Mouse (Mus musculus) CD4-positive, CD25-positive, alpha-beta regulatory T cell, adult 2 months (primary cell): Measurements from ENCODE around the gene Sdhaf2.

Experiments used
- DNase-seq: peaks from one replicate; pipeline ENCODE4 v3.0.0-alpha.2; 2012; ENCODE audit warnings: low read depth, low spot score

Sdhaf2 gene

GRCm38 (mm10) chr19:10525910-10526309 lies at the start of gene Sdhaf2:
Sdhaf2 (minus strand) TSS chr19:10526142.
- peak; percentile 78 for DNase-seq

DNA sequence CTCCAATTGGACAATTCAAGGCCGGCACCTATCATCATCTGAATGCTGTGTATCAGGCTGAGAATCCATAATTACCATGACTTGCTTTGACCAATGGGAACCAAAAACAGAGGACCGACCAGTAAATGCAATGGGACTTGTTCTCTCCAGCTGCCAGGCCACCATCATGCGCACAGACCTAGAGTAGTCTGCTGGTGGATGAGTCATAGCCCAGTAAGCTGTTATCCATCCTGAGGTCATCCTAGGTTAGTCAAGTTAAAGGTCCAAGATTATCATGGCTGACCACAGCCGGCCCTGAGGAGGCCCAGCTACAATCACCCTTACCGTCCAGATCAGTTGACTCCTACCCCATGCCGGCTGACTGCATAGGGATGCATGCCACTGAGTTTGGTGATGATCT lies 43.7 kb upstream of the Sdhaf2 start:
- DNase-seq, result no peak

DNA sequence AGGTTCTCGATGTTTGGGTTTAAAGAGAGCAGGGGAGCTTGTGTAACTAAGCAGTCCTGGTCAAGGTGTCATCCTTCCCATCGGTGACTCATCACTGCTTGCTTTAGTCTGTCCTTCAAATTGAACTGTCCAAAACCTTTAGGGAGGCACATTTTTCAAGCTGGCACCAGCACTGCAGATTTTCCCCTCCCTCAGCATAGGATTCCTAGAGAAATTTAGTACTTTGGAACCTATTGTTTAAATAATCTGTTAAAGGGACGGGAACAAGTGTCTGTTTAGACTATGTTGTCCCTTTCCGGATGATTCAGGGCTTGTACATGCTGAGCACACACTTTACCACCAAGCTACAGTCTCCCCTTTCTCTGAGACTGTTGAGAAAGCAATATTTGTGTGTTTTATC lies 39.3 kb upstream of the Sdhaf2 start:
- DNase-seq, result no peak

DNA sequence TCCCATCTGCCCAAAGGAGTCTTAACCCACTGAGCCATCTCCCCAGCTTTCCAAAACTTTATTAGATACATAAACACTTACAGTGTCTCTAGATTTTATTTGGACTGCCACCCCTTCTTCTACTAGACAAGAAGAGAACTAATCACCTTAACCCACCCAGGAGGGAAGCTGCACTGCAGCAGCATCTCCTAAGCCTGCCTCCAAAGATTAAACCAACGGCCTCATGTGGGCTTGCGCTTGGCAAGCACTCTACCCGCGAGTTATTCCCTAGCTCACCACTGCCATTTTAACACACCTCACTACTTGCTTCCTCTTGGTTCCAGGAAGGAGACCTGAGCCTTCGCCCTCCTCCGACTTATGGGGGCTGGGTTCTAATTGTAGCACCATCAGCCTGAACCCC lies 38.3 kb upstream of the Sdhaf2 start:
- DNase-seq, result no peak

DNA sequence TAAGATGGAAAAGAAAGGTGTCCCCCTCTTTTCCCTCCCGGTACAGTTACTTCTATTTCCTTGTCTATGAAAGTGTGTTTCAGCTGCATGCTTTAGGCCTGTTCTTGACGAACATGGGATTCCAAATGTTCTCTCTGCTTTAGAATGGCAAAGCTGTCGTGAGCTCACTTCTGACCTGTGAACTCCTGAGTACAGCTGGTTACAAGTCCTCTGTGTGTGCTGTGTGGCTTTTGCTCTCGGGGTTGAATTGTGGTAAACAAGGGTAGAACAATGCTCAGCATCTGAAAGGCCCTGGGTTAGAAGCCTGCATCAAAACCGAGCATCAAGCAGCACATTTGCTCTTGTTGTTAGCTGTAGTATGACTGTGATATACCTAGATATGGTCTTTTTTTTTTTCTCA lies 36.4 kb upstream of the Sdhaf2 start:
- no peak for DNase-seq

DNA sequence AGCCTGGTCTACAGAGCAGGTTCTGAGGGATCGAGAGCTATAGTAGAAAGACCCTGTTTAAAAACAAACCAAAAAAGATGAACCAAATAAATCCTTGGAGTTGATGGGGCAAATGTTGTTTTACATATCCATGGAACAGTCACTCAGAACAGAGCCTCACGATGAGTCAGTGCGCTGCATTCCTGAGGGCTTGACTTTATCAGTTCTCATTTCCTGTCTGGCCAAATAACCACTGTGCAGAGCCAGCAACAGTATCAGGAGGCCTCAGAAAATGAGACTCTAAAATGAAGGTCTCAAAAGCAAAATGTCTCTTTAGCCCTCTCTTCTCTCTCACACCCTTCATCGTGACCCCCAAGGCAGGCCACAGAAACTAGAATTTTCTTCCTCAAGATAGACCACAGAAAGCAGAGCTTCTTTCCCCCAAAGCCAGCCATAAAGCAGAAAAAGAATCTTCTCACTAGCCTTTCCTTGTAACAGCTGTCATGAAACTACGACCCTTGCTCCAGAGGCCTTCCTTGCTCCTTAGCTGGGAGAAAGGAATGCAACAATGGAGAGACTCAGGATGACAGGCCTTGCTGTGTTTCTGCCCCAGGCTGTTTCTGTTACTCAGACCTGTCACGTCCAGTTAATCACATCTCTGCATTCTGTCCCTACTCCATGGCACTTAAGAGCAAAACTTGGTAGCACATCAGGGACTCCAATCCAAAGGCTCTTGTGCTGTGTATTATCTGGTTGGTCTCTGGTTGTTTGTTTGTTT lies 35.8 kb upstream of the Sdhaf2 start:
- no peak for DNase-seq

DNA sequence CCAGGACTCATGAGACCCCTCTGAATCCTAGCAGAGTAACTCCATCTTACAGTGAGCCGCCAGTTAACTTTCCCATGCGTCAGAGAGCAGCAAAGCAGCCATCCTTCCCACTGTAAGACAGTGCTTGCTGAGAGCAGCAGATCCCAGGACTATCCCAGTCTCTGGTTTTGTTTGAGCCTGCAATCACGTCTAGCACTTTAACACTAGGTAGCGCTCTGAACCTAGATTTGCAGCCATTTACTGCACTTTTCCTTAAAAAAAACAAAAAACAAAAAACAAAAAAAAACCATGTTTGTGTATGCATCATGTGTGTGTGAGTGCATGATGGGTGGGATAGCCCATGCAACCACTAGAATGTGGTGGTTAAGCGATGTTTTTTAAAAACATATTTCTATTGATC lies 34.2 kb upstream of the Sdhaf2 start:
- DNase-seq, result no peak

DNA sequence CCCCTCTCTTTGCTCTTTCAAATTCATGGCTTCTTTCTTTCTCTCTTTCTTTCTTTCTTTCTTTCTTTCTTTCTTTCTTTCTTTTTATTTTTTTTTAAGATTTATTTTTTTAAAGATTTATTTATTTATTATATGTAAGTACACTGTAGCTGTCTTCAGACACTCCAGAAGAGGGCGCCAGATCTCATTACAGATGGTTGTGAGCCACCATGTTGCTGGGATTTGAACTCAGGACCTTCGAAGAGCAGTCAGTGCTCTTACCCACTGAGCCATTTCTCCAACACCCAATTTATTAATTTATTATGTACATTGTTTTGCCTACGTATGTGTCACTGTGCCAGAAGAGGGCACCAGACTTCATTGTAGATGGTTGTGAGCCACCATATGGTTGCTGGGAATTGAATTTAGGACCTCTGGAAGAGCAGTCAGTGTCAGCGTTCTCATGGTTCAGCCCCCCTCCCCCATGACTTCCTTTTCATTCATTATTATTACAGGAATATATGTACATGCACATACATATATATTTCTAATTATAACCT lies 32.0 kb upstream of the Sdhaf2 start:
- peak; percentile 27 for DNase-seq

- DNase-seq, result no peak
These were observed 31.5 kb upstream of the Sdhaf2 start for GRCm38 (mm10) chr19:10557430-10557829.

DNA sequence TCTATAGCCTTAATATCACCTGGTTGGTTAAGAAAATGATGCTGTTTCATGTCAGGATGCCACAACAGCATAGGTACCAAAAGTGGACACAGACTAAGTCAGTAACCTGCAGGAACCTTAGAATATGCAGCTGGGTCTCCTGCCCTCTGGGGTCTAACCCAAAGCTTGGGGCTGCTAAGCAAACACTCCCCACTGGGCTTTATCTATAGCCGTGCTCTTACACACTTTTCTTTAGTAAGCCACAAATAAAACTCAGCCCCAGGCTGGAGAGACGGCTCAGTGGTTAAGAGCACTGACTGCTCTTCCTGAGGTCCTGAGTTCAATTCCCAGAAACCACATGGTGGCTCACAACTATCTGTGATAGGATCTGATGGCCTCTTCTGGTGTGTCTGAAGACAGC lies 31.1 kb upstream of the Sdhaf2 start:
- no peak for DNase-seq

DNA sequence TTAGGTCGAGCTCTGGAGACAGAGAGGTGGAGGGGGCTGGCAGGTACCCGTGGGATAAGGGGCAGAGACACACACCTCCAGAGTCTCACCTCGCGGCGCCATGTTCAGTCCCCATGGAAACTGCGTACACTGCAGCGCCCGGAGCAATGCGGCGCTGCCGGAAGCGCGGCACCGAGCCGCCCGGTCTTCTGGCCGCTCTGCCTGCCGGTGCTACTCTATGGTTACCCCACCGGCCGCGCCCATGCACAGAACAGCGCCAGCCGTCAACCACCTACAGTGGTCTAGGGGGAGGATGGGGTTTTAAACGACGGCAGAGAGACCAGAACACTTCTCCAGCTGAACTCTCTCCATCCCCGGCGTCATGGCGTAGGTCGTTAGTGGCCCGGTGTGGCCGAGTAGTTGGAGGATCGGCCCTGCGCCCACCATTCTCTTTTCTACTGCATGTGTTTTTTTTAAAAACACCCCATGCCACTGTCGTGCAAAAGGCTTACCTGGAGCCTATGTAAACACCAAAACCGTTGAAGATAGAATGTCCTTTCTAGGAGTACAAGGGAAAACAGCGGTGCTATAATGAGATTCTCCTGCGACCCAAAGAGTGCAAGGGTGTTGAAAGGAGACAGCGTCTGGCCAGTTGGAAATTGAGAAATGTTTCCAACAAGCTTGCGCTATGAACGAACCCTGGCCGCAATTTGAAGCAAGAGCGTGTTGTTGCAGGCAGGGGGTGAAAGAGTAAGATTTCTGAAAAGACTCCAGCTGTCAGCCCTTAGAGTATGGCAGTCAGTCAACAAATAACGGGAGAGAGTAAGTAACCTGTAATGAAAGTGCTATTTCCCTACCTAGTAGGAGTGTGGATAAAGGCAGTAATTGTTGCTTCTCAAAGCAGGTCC lies 29.9 kb upstream of the Sdhaf2 start, which contains the start of gene Tmem216:
Tmem216 (minus strand) TSS at position 615 of the 887 bp plus-strand sequence.
- DNase-seq, result peak; percentile 90

DNA sequence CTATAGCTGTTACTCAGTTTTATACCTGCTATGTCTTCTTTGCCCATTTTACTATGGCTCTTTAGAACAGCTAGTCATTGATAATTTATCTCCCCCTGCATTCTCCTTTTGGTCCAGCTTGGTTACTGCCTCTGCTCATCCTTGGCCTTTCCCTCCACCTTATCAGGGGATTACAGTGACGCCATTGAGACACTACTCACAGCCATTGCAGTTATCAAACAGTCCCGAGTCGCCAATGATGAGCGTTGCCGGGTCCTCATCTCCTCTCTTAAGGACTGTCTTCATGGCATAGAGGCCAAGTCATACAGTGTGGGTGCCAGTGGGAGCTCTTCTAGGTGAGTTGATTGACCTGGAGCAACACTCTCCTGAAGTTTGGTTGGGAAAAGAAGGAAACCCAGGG lies 13.5 kb upstream of the Sdhaf2 start:
- DNase-seq, result no peak

GRCm38 (mm10) chr19:10530082-10530481 lies 4.1 kb upstream of the Sdhaf2 start:
- DNase-seq, result peak; percentile 41

- peak; percentile 95 for DNase-seq
These were observed 638 bp downstream of the Sdhaf2 start, which contains the start of gene Cpsf7 for GRCm38 (mm10) chr19:10525106-10525901. Cpsf7 (plus strand) TSS chr19:10525266.

- no peak for DNase-seq
These were observed 1.2 kb downstream of the Sdhaf2 start for GRCm38 (mm10) chr19:10524784-10525105.

- DNase-seq, result no peak
These were observed 2.4 kb downstream of the Sdhaf2 start for GRCm38 (mm10) chr19:10523483-10524080.

- no peak for DNase-seq
These were observed 4.0 kb downstream of the Sdhaf2 start for GRCm38 (mm10) chr19:10521926-10522325.

DNA sequence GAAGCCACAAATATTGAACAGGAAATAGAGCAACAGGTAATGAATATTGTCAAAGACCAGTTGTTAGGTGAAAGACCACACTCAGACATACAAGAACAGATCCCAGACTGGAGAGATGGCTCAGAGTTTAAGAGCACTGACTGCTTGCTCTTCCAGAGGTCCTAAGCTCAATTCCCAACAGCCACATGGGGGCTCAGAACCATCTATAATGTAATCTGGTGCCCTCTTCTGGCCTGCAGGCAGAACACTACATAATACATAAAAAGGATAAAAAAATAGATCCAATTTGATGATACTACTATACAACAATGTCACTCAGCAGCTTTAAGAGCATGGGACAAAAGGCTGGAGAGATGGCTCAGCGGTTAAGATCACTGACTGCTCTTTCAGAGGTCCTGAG lies 5.6 kb downstream of the Sdhaf2 start:
- DNase-seq, result peak; percentile 56

DNA sequence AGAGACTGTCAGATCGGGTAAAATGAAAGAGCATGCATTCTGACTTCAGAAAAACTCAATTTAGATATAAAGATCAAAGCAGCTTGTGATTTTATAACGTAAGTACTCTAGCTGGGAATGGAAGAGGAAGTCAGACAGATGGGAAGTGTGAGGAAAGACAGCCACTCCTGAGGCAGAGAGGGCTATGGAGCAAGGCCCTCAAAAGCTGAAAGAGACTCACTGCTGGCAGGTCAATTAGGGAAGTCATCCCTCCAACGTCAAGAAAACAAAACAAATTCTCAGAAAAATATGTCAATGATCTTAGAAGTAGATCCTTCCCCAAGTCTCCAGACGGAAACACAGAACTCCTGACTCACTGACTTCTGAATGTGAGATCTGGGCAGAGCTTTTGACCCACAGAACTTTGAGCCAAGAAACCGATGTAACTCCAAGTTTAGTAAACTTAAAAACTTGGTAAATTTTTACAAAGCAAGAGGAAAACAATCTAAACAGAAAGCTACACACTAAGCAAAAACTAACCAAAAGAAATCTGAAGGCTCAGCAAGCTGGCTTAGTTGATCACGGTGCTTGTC lies 15.1 kb downstream of the Sdhaf2 start:
- no peak for DNase-seq

- DNase-seq, result peak; percentile 72
These were observed 23.4 kb downstream of the Sdhaf2 start for GRCm38 (mm10) chr19:10502571-10502970.

GRCm38 (mm10) chr19:10500581-10500980 lies 25.4 kb downstream of the Sdhaf2 start:
- no peak for DNase-seq
